Mouse (Mus musculus) kidney, postnatal 4 days (tissue): ENCODE results near the gene Wdtc1.

Source experiments
- DNase-seq, 2 experiments: peaks; one replicate each; pipeline ENCODE4 v3.0.0; 2021; ENCODE audit warnings: mixed read lengths in 2 of 2

The Wdtc1 gene

GRCm38 (mm10) chr4:133281513-133281912 lies 71.8 kb downstream of the Wdtc1 start:
- no peak for DNase-seq

DNA sequence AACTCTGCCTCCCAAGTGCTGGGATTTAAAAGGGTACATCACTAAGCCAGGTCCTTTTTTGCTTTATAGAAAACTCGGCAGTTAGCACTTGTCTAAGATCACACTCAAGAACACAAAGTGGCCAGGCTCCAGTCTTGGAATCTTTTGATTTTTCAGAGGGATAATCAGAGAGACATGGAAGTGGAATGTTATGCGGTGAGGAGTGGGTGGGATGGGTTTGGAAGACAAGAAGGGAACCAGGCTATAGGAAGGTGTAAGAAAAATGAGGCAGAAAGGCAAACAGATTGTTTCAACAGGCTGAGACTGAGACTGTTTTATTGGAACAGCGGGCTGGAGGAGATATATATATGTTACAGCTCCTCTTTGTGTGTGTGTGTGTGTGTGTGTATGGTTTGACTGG lies 74.8 kb downstream of the Wdtc1 start:
- no peak for DNase-seq

- no peak for DNase-seq
Measured at GRCm38 (mm10) chr4:133278067-133278466, 75.2 kb downstream of the Wdtc1 start.

GRCm38 (mm10) chr4:133277104-133278026 lies 75.9 kb downstream of the Wdtc1 start, which contains the start of gene Tmem222:
Gene Tmem222, minus strand, starts transcription at chr4:133277792.
- DNase-seq: peak; percentile 94 to 96

DNA sequence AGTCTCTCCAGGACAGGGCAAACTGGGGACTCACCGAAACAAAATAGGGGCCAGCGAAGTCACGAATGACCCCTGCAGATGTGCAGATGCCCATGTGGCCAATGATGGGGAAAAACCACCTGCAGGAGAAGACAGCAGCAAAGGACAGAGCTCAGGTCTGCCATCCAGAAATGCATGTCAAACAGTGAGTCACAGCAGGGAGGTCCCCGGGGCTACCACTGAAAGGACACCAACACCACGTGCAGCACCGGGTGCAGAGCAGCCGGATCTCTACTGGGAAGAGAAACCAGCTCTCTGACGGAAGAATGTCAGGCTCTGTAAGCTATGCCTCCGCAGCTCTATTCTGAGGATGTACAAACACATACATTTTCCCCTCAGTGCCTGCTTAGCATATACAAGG lies 82.4 kb downstream of the Wdtc1 start:
- no peak for DNase-seq

DNA sequence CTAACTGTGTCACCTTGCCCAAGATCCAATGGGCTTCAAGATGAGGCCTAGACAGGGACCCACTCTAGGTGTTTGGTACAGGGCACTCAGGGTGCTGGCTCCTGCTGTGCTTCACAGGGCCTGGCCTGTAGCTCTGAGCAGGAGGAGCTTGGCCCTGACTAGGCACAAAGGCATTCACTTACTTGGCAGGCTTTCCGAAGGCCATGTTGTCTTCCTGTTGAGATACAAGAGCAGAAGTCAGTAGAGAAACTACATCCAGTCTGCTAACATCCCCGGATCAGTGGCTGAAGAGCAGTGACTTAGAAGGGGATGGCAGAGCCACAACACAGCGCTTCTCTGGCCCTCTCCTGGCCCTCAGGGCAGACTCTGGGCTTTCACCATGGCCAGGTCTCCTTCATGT lies 83.7 kb downstream of the Wdtc1 start:
- no peak for DNase-seq

GRCm38 (mm10) chr4:133268931-133269330 lies 84.3 kb downstream of the Wdtc1 start:
- DNase-seq: no peak

DNA sequence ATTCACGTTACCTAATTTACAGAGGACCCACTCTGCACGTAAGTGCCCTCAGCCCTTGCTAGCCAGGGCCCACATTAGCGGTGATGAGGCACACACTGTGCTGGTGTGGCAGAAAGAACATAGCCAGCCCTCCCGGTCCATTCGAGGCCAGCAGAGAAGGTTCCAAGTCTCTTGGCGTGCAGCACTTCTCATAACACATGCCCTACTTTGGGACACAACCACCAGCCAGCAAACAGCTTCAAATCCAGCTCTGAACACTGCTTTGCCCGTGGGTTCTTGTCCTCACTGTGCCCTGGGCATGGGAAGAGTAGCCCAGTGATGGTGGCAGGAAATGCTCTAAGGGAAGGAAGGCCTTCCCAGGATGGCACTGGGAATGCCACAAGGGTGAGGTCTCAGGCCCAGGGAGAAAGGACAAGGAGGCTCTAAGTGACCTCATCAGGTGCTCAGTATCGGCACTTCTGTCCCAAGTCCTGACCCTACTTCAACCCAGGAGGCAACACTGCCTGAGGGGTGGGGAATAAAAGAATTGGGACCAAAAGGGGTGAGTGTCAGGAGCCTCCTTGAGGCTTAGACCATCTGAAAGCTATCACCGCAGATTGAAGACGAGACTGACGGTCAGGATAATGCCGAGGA lies 86.9 kb downstream of the Wdtc1 start:
- no peak for DNase-seq

DNA sequence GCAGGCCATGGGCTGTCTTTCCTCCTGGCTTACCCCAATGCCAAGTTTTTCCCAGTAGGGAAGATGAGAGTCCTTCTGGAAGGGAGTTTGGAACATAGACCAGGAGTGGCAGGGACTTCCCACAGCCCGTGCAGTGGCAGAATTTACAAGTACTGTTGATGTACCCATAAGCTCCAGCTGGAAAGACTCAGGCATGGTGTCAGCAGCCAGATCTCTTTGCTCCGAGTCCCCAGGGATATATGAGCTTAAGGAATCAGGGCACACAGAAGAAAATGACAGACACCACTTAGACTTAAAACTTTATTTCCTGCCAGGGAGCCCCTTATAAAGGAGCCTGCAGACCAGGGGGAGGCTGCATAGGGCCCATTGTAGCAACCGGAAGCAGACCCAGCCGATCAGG lies 87.5 kb downstream of the Wdtc1 start:
- peak in 1 of 2 experiments; percentile 40 for DNase-seq

DNA sequence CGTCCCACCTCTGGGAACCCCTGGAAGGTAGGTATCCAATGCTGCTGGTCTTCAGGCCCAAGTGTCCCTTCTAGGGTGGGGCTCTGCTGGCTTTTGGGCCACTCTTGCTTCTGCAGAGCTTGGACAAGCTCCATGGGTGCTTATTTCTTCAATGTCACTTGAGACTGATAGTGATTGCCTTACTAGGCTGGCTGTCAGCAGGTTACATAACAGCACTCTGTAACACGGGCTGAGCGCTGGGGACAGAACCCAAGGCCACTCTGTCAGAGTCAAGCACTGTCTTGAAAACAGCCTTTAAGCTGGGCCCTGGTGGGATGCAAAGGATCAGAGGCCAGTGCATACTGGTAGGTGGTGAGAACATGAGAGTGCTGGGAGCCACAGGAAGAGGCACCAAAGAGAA lies 88.0 kb downstream of the Wdtc1 start:
- DNase-seq: no peak

GRCm38 (mm10) chr4:133264559-133264958 lies 88.7 kb downstream of the Wdtc1 start:
- DNase-seq: no peak

DNA sequence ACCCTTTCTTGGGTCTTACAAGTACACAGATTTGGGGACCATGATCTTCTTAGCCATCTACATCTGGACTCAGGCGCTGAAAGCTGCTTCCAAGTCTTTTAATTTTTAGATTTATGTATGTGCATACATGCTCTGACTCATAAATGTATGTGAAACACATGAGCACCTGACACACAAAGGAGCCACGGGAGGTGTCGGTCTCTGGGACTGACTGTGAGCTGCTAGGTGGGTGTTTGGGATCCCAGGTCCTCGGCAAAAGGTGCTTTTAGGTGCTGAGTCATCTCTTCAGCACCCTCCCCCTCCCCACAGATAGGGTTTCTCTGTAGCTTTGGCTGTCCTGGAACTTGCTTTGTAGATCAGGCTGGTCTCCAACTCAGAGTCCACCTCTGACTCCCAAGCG lies 89.5 kb downstream of the Wdtc1 start:
- no peak for DNase-seq

DNA sequence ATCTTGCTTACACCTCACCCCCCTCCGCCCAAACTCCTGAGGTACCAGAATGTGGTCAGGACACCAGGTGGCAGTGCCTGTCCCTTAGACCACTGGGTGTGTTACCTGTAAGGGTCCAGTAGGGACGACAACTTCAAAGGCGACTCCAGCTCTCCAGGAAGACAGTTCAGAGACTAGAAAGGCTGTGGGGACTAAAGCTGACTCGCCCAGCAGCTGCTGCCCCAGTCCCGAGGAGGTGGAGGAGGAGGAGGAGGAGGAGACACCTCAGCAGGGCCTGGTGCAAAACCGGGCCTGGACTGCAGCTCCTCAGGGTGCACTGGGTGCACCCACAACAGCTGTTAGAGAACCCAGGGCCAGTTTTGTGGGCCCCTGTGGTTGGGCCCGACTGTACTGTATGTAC lies 90.4 kb downstream of the Wdtc1 start, which contains the start of gene Sytl1:
Sytl1 (minus strand) TSS at position 232 of the 400 bp plus-strand sequence.
- DNase-seq: no peak

- DNase-seq: no peak
Measured at GRCm38 (mm10) chr4:133262375-133262765, 90.9 kb downstream of the Wdtc1 start.

DNA sequence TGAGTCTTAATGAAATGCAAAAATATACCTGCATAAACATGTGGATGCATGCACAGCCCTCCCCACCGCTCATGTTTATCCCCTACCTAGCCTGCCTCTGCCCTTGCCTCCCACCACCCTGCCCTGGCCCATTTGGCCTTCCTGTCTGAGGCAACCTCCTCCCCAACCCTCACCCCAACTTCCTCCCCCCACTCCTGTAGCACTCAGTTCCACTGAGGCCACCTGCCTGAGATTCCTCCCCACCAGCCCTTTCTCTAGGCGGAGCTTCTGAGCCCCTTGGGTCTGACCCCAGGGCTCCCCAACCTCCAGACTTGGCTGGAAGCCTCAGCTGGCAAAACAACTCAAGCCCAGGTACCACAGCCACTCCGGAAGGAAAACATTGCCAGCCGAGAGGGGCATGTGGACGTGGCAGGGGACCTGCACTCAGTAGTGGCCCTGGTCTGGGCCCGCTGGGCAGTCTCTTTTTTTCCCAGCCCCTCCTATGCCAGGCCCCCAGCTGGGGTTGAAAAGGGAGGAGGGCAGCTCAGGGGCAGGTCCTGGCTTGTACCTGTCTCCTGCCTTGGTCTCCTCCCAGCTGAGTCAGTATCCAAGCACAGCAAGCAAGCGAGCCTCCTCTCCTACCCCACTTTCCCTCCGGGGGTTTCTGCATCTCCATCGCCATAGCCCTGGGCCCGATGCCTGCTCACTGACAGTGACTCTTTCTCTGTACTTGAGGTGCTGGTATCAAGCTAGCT lies 91.5 kb downstream of the Wdtc1 start:
- no peak for DNase-seq

GRCm38 (mm10) chr4:133257798-133258408 lies 95.4 kb downstream of the Wdtc1 start:
- no peak for DNase-seq

GRCm38 (mm10) chr4:133257230-133257629 lies 96.1 kb downstream of the Wdtc1 start:
- DNase-seq: peak; percentile 46 to 67

GRCm38 (mm10) chr4:133256820-133257219 lies 96.5 kb downstream of the Wdtc1 start:
- DNase-seq: peak; percentile 43 to 54

DNA sequence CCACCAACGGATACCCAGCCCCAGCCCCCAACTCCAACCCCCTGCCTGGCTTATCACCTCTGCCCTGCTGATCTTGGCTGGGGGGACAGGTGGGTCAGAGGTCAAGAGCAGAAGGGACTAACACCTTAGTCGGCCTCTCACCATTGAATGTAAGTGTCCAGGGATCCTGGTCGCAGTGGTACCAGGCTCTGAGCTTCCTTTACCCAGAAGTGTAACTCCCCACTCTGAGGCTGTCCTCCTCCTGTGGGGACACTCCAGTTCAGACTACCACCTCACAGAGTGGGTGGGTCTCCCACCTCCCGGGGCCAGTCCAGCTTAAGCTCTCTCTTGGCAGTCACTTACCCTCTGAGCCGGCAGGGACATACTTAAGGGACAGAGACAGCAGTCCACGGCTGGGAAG lies 97.9 kb downstream of the Wdtc1 start:
- DNase-seq: no peak

DNA sequence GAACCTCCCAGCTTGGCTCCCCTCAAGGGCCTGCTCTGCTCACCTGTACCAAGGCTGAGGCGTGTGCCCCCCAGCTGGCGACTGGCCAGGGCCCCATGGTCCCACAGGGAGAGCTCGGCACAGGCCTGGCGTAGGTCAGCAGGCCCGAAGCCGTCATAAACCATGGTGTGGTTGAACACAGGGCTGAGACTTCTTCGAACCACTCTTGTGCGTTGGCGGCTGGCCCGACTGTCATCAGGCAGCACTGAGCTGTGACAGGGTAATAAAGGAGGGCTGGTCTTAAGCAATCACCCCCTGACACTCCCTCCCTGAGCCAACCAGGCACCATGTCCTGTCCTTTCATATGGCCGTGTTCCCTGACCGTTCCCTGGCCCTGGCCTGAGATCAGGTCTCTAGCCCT lies 99.9 kb downstream of the Wdtc1 start:
- peak; percentile 23 to 38 for DNase-seq

DNA sequence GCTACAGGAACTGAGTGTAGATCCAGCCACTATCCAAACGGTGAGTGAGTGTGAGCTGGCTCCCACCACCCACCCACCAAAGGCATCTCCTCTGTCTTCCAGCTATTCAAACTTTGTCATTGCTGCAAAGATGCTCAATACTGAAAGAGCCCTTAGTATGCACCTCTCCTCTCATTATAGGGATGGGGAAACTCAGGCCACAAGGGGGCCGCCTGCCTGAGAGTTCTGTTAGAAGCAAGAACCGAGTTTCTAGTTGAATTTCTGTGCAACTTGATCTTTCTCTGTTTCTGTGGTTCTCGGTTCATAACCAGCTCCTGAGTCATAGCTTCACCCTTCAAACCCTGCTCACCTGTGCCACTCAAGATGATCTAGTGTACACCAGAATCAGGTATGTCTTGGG lies 101.2 kb downstream of the Wdtc1 start:
- peak; percentile 44 to 53 for DNase-seq

DNA sequence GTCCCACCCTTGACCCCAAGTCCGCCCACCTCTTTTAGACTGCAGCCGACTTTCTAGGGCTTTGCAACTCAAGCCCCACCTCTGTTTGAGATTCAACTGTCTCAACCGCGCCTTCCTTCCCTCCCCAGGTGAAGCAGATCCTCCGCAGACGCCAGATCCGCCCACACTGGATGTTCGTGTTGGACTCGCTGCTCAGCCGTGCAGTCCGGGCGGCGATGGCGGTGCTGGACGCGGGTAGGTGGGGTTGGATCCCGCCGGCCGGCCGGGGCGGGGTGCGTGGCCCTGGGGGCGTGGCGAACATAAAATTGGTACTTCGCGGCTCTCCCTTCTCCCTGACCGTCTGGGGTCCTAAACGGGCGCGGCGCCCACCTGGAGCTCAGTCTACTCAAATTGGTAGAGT lies 102.1 kb downstream of the Wdtc1 start:
- peak; percentile 61 to 74 for DNase-seq

GRCm38 (mm10) chr4:133250609-133251008 lies 102.7 kb downstream of the Wdtc1 start:
- DNase-seq: peak; percentile 91 to 92
